8 mouse cellular contexts compared by ENCODE assay signal in the genomic region with DNA sequence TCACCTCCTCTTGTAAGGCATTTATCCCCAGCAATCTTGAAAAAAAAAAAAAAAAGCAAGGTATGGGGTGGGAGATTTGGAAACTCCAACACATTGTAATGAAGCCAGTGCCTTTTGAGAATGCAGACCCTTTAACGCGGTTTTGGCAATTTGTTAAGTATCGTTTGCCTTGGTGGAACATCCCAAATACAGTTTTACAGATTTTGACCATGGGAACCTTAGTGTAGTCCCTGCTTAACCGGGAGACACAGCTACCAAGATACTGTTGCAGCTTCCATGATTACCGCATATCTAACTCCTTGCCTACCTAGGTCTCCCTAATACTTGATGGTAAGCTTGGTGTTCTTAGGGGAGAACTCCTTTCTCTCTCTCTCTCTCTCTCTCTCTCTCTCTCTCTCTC. TPM values are rescaled to one million over a fixed set of nuclear protein-coding genes. Genes with fewer than 3 reads are reported as not detected.
DNase-seq lines count a peak whose midpoint lies in the region; ATAC-seq and TF ChIP-seq lines count a peak whose summit lies in the region.

No protein-coding gene starts in this region.

- dilution Hi-C loops in CH12.LX (cut with MboI; ENCODE audit: extremely low pct_ligation_motif_present, extremely low pct_unique_long_range_greater_than_20kb, low sequenced_read_pairs), result no loop called here

- peaks cover 1% of the 10 kb centered on the region for H3K79me2 ChIP-seq in heart, adult 2 months (replicated peaks; ENCODE audit: control insufficient read depth, insufficient read depth, low read length)
- H3K79me2 ChIP-seq in CH12.LX (replicated peaks; ENCODE audit: control insufficient read depth, extremely low read depth, insufficient read depth, poor library complexity, severe bottlenecking), result peaks cover 9% of the 10 kb centered on the region; the same call in 1 of the 2 replicates

- no peak overlapping the region; the same call in 1 of the 2 replicates for H3K9ac ChIP-seq in heart, adult 2 months (ENCODE audit: low read depth, low read length)
- H3K9ac ChIP-seq in CH12.LX (ENCODE audit: insufficient read depth, low read depth), result peak overlapping the region; percentile 79
- H3K9ac ChIP-seq in forebrain, embryonic 14.5 days (ENCODE audit: low read length), result peak overlapping the region; percentile 87
- peak overlapping the region; percentile 97 for H3K9ac ChIP-seq in liver, embryonic 13.5 days

- intact Hi-C loops in heart, adult 2 months (cut with DNase I), result no loop called here
- intact Hi-C loops in heart, postnatal 10 days (cut with DNase I), result loop anchor here (10.0 kb wide), 1 partner anchor 399 kb away; no protein-coding TSS in a partner anchor

- ATAC-seq in forebrain, embryonic 14.5 days, result no peak
- ATAC-seq in liver, embryonic 13.5 days (ENCODE audit: low read depth), result no peak
- ATAC-seq in monocyte, adult 5-6 weeks (replicated peaks; ENCODE audit: insufficient number of reproducible peaks, low FRiP score, low TSS enrichment, poor library complexity, severe bottlenecking), result no peak

- no peak for TF ChIP-seq CTCF in heart, adult 2 months (IDR thresholded peaks at IDR 0.05)
- no peak for TF ChIP-seq CTCF in CH12.LX (conservative IDR thresholded peaks at IDR 0.05 in 1 of 2, IDR thresholded peaks at IDR 0.05 in 1 of 2; ENCODE audit: low read depth in 2 of 2, low read length in 2 of 2)

- TF ChIP-seq POLR2A in heart, adult 2 months (IDR thresholded peaks at IDR 0.05; ENCODE audit: insufficient read depth, low read depth, low read length), result no peak
- no peak for TF ChIP-seq POLR2A in CH12.LX (IDR thresholded peaks at IDR 0.05; ENCODE audit: low read depth, low read length)

- H3K27me3 ChIP-seq in heart, adult 2 months (ENCODE audit: control insufficient read depth, insufficient read depth, low read length), result no peaks in the 10 kb centered on the region
- no peaks in the 10 kb centered on the region for H3K27me3 ChIP-seq in CH12.LX (replicated peaks)
- H3K27me3 ChIP-seq in forebrain, embryonic 14.5 days (replicated peaks; ENCODE audit: control insufficient read depth, insufficient read depth, low read length), result 0 out of 2 replicates have a peak, but pooled peaks cover 3% of the 10 kb centered on the region
- 0 out of 2 replicates have a peak, but pooled peaks cover 3% of the 10 kb centered on the region for H3K27me3 ChIP-seq in liver, embryonic 13.5 days

- no peak for TF ChIP-seq EP300 in heart, adult 2 months (IDR thresholded peaks at IDR 0.05; ENCODE audit: insufficient read depth, low read depth, low read length)
- no peak for TF ChIP-seq EP300 in CH12.LX (IDR thresholded peaks at IDR 0.05; ENCODE audit: low read length)

- H3K9me3 ChIP-seq in CH12.LX (replicated peaks; ENCODE audit: low read length), result no peaks in the 10 kb centered on the region
- H3K9me3 ChIP-seq in forebrain, embryonic 14.5 days (replicated peaks; ENCODE audit: control insufficient read depth, low read length), result no peaks in the 10 kb centered on the region
- no peaks in the 10 kb centered on the region for H3K9me3 ChIP-seq in liver, embryonic 13.5 days (replicated peaks)

- DNase-seq in heart, adult 2 months, result no peak
- DNase-seq in heart, postnatal 10 days, result no peak
- no peak for DNase-seq in CH12.LX (ENCODE audit: extremely low read depth)
- DNase-seq in forebrain, embryonic 14.5 days (ENCODE audit: low spot score), result no peak
- DNase-seq in liver, embryonic 13.5 days, result no peak
- no peak for DNase-seq in adrenal gland, adult 2 months
- DNase-seq in testis, postnatal 10 days (ENCODE audit: low spot score), result no peak

- WGBS in heart, adult 2 months, result 22% methylated on average over 5 of the region's 5 CpGs
- WGBS in forebrain, embryonic 14.5 days, result 29% methylated on average over 5 of the region's 5 CpGs
- 9% methylated on average over 5 of the region's 5 CpGs for WGBS in liver, embryonic 13.5 days (ENCODE audit: insufficient replicate concordance)

- H3K4me3 ChIP-seq in heart, adult 2 months, result peak overlapping the region; percentile 71
- H3K4me3 ChIP-seq in CH12.LX (replicated peaks in 1 of 3; ENCODE audit: low read depth in 2 of 3, low read length in 2 of 3, poor library complexity in 1 of 3), result peak overlapping the region; percentile 79 to 87 (median 87)
- peak overlapping the region; percentile 92 for H3K4me3 ChIP-seq in forebrain, embryonic 14.5 days (ENCODE audit: low read depth, low read length)
- H3K4me3 ChIP-seq in liver, embryonic 13.5 days (replicated peaks), result peak overlapping the region; percentile 84

- H3K36me3 ChIP-seq in heart, adult 2 months (ENCODE audit: control insufficient read depth, insufficient read depth, low read length), result peaks cover 2% of the 10 kb centered on the region
- H3K36me3 ChIP-seq in CH12.LX (replicated peaks in 1 of 2; ENCODE audit: control insufficient read depth in 1 of 2, insufficient read depth in 1 of 2, low read length in 1 of 2), result peaks cover 16 to 31% of the 10 kb centered on the region in 2 experiments
- H3K36me3 ChIP-seq in forebrain, embryonic 14.5 days (ENCODE audit: control insufficient read depth, insufficient read depth, low read length), result peaks cover 12% of the 10 kb centered on the region; the same call in 1 of the 2 replicates
- peaks cover 26% of the 10 kb centered on the region for H3K36me3 ChIP-seq in liver, embryonic 13.5 days

- peak overlapping the region; percentile 90 for H3K4me2 ChIP-seq in CH12.LX (ENCODE audit: insufficient read depth, low read depth, poor library complexity, severe bottlenecking)
- peak overlapping the region; percentile 53 for H3K4me2 ChIP-seq in forebrain, embryonic 14.5 days (ENCODE audit: low read length)
- peak overlapping the region; percentile 73 for H3K4me2 ChIP-seq in liver, embryonic 13.5 days

- peak overlapping the region; percentile 92; the same call in 1 of the 2 replicates for H3K27ac ChIP-seq in heart, adult 2 months
- no peak overlapping the region for H3K27ac ChIP-seq in CH12.LX (ENCODE audit: insufficient read depth, low read depth)
- H3K27ac ChIP-seq in forebrain, embryonic 14.5 days (ENCODE audit: low read depth, low read length), result no peak overlapping the region
- peak overlapping the region; percentile 98 for H3K27ac ChIP-seq in liver, embryonic 13.5 days

- TF ChIP-seq RAD21 in CH12.LX (IDR thresholded peaks at IDR 0.05; ENCODE audit: low read depth, low read length), result no peak

- in situ Hi-C loops in CH12.LX (cut with MboI; ENCODE audit: low pct_ligation_motif_present, low pct_unique_long_range_greater_than_20kb, low sequenced_read_pairs), result no loop called here

- peaks cover 3% of the 10 kb centered on the region; the same call in 1 of the 2 replicates for H3K4me1 ChIP-seq in heart, adult 2 months (ENCODE audit: control insufficient read depth, insufficient read depth, low read length)
- peaks cover 0 to 23% of the 10 kb centered on the region in 2 experiments; a peak in 3 of 4 replicates for H3K4me1 ChIP-seq in CH12.LX (ENCODE audit: control insufficient read depth in 1 of 2, insufficient read depth in 2 of 2)
- H3K4me1 ChIP-seq in forebrain, embryonic 14.5 days (ENCODE audit: control insufficient read depth, insufficient read depth, low read length), result peaks cover 3% of the 10 kb centered on the region
- peaks cover 60% of the 10 kb centered on the region for H3K4me1 ChIP-seq in liver, embryonic 13.5 days (replicated peaks)

RNA-seq across cellular contexts. Expression of a gene that starts 0.7 kb away (rescaled TPM):
- 10 to 100 TPM; 20.2 to 21.8 TPM for total RNA-seq in heart, adult 2 months (2021)
- 9.3 and 15.7 TPM in 2 replicates for polyA plus RNA-seq in heart, adult 2 months (2012; rRNA removed)
- total RNA-seq in heart, postnatal 10 days (2021), result 10 to 100 TPM; 18.3 to 19.6 TPM
- total RNA-seq in CH12.LX (2012; rRNA removed), result 17.6 and 18.2 TPM in 2 replicates
- total RNA-seq in CH12.LX (2014; rRNA removed), result 20.6 and 20.8 TPM in 2 replicates
- polyA plus RNA-seq in CH12.LX (2012; ENCODE audit: insufficient read length, low read depth), result 17.5 and 19.1 TPM in 2 replicates
- 24.8 and 27.3 TPM in 2 replicates for polyA plus RNA-seq in forebrain, embryonic 14.5 days (2014; fragmentation: Nextera tagmentation; extraction: Ambion mirVana)
- polyA plus RNA-seq in liver, embryonic 13.5 days (2015; fragmentation: Nextera tagmentation; extraction: Ambion mirVana), result 34.7 and 37.4 TPM in 2 replicates
- total RNA-seq in adrenal gland, adult 2 months (2021), result 10 to 100 TPM; 17.0 to 20.9 TPM
- 3.6 and 4.7 TPM in 2 replicates for polyA plus RNA-seq in adrenal gland, adult 2 months (2012; rRNA removed)
- total RNA-seq in monocyte, adult 5-6 weeks (2017), result 21.9 to 33.3 TPM (median 32.5 TPM) in 3 replicates

RNA-seq across cellular contexts. Expression of a gene that starts 38.4 kb away (rescaled TPM):
- 1 to 10 TPM; 8.6 to 9.1 TPM for total RNA-seq in heart, adult 2 months (2021)
- polyA plus RNA-seq in heart, adult 2 months (2012; rRNA removed), result 9.1 and 14.9 TPM in 2 replicates
- total RNA-seq in heart, postnatal 10 days (2021), result 10 to 100 TPM; 11.6 to 12.8 TPM
- total RNA-seq in CH12.LX (2012; rRNA removed) (12.5 and 14.6 TPM in 2 replicates), CH12.LX (2014; rRNA removed) (22.4 and 23.4 TPM in 2 replicates)
- polyA plus RNA-seq in CH12.LX (2012; ENCODE audit: insufficient read length, low read depth), result 17.2 and 22.9 TPM in 2 replicates
- 59.4 and 66.3 TPM in 2 replicates for polyA plus RNA-seq in forebrain, embryonic 14.5 days (2014; fragmentation: Nextera tagmentation; extraction: Ambion mirVana)
- 19.8 and 23.9 TPM in 2 replicates for polyA plus RNA-seq in liver, embryonic 13.5 days (2015; fragmentation: Nextera tagmentation; extraction: Ambion mirVana)
- 10 to 100 TPM; 28.6 to 30.0 TPM for total RNA-seq in adrenal gland, adult 2 months (2021)
- polyA plus RNA-seq in adrenal gland, adult 2 months (2012; rRNA removed), result 13.9 and 18.2 TPM in 2 replicates
- 20.7 to 26.9 TPM (median 26.7 TPM) in 3 replicates for total RNA-seq in monocyte, adult 5-6 weeks (2017)

RNA-seq across cellular contexts. Expression of a gene that starts 40.9 kb away (rescaled TPM):
- total RNA-seq in heart, adult 2 months (2021), result 100 to 1,000 TPM; 140 TPM
- 148 and 177 TPM in 2 replicates for polyA plus RNA-seq in heart, adult 2 months (2012; rRNA removed)
- total RNA-seq in heart, postnatal 10 days (2021), result 100 to 1,000 TPM; 132 to 133 TPM
- total RNA-seq in CH12.LX (2012; rRNA removed), result 58.4 and 64.1 TPM in 2 replicates
- 83.7 and 94.0 TPM in 2 replicates for total RNA-seq in CH12.LX (2014; rRNA removed)
- 65.3 and 70.8 TPM in 2 replicates for polyA plus RNA-seq in CH12.LX (2012; ENCODE audit: insufficient read length, low read depth)
- polyA plus RNA-seq in forebrain, embryonic 14.5 days (2014; fragmentation: Nextera tagmentation; extraction: Ambion mirVana), result 61.4 and 68.5 TPM in 2 replicates
- 130 and 138 TPM in 2 replicates for polyA plus RNA-seq in liver, embryonic 13.5 days (2015; fragmentation: Nextera tagmentation; extraction: Ambion mirVana)
- 100 to 1,000 TPM; 123 to 129 TPM for total RNA-seq in adrenal gland, adult 2 months (2021)
- polyA plus RNA-seq in adrenal gland, adult 2 months (2012; rRNA removed), result 328 and 482 TPM in 2 replicates
- total RNA-seq in monocyte, adult 5-6 weeks (2017), result 133 to 190 TPM (median 182 TPM) in 3 replicates

RNA-seq across cellular contexts. Expression of a gene that starts 50.7 kb away (rescaled TPM):
- total RNA-seq in heart, adult 2 months (2021), result 10 to 100 TPM; 21.0 to 24.1 TPM
- polyA plus RNA-seq in heart, adult 2 months (2012; rRNA removed), result 41.8 and 42.8 TPM in 2 replicates
- 10 to 100 TPM; 31.0 to 33.4 TPM for total RNA-seq in heart, postnatal 10 days (2021)
- total RNA-seq in CH12.LX (2012; rRNA removed), result 25.2 and 38.1 TPM in 2 replicates
- total RNA-seq in CH12.LX (2014; rRNA removed), result 17.5 and 18.6 TPM in 2 replicates
- 43.6 and 44.3 TPM in 2 replicates for polyA plus RNA-seq in CH12.LX (2012; ENCODE audit: insufficient read length, low read depth)
- polyA plus RNA-seq in forebrain, embryonic 14.5 days (2014; fragmentation: Nextera tagmentation; extraction: Ambion mirVana), result 9.8 and 12.3 TPM in 2 replicates
- 20.4 TPM in 2 replicates for polyA plus RNA-seq in liver, embryonic 13.5 days (2015; fragmentation: Nextera tagmentation; extraction: Ambion mirVana)
- 10 to 100 TPM; 34.2 to 82.9 TPM for total RNA-seq in adrenal gland, adult 2 months (2021)
- 81.8 and 85.3 TPM in 2 replicates for polyA plus RNA-seq in adrenal gland, adult 2 months (2012; rRNA removed)
- 56.4 to 76.4 TPM (median 62.0 TPM) in 3 replicates for total RNA-seq in monocyte, adult 5-6 weeks (2017)

Comparison
In these comparisons a context has a peak if more than half of its experiments do, and no peak if none do; other contexts are left out.
1. H3K27ac ChIP-seq: peak in heart, adult 2 months (single experiment) and liver, embryonic 13.5 days (single experiment); none in CH12.LX (single experiment) and forebrain, embryonic 14.5 days (single experiment).
2. Peak in every context shown above with its lines, with median percentiles within 50 percentile points of each other: H3K4me3 ChIP-seq and H3K4me2 ChIP-seq.